Mouse (Mus musculus) central nervous system, embryonic 18 days (tissue): ENCODE data around the gene Gramd4. TPM values are rescaled to one million over a fixed set of nuclear protein-coding genes. Genes with fewer than 3 reads are reported as not detected.

Source experiments
- polyA plus RNA-seq: library from polyadenylated mRNA; depleted of rRNA; stranded (reverse); fragments of >200 nt; gene quantifications from 2 replicates; pipeline ENCODE4 v1.2.3, GENCODE M21; 2012; rRNA removed

The Gramd4 gene
- polyA plus RNA-seq: 65.3 and 67.1 TPM in 2 replicates

GRCm38 (mm10) chr15:86057413-86057812, at the start of gene Gramd4:
Gramd4 (plus strand) TSS chr15:86057695.

DNA sequence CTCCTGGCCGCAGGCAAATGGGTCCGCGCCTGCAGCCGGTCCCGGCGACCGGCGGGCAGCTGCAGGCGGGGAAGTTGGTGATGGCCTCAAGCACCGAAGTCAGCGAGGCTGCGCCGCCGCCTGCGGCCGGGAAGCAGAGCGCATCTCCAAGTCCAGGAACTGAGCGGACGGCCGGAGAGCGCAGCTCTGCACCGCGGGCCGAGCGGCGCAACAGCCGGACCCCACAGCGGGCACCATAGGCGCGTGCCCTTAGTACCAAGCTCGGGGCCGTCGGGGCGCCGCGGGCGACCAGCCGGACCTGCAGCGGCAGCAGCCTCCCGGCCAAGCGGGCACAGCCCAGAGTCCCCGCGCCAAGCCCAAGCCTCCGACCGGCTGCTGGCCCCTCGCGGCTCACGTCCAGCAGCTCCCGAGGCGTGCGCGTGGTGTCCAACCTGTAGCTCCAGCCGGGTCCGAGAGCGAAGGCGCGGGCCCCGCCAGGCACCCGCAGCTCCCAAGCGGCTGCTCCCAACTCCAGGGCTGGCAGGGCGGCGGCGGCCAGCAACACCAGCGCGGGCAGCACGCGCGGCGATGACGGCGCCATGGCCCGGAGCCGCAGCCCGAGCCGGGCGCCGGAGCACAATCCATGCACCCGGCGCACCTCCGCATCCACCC, 24.2 kb upstream of the Gramd4 start, which contains the start of gene Celsr1:
TSS of gene Celsr1 (minus strand) at position 587 of the 651 bp plus-strand sequence.

GRCm38 (mm10) chr15:86185689-86186569, 128.4 kb downstream of the Gramd4 start, which contains the start of gene Cerk:
Cerk (minus strand) TSS chr15:86186141.

Other genes starting within 250 kb of the Gramd4 start
- 19.9 and 20.0 TPM in 2 replicates for gene Cdpf1, start 246.0 kb upstream of the Gramd4 start, polyA plus RNA-seq
- gene Pkdrej, start 236.0 kb upstream of the Gramd4 start, polyA plus RNA-seq: 0.12 TPM in 2 replicates
- gene Ttc38, start 225.4 kb upstream of the Gramd4 start, polyA plus RNA-seq: 3.0 and 4.2 TPM in 2 replicates
- gene Gtse1, start 197.9 kb upstream of the Gramd4 start, polyA plus RNA-seq: 4.8 and 5.1 TPM in 2 replicates
- 74.2 and 76.2 TPM in 2 replicates for gene Trmu, start 178.4 kb upstream of the Gramd4 start, polyA plus RNA-seq
- gene Celsr1, start 23.9 kb upstream of the Gramd4 start, polyA plus RNA-seq: 5.2 and 5.8 TPM in 2 replicates
- gene Cerk, start 128.4 kb downstream of the Gramd4 start, polyA plus RNA-seq: 24.1 and 26.1 TPM in 2 replicates
- gene Tbc1d22a, start 156.8 kb downstream of the Gramd4 start, polyA plus RNA-seq: 15.8 and 15.9 TPM in 2 replicates